In genomic region chr2:131530623-131531008, GRCm38 (mm10) we compare ENCODE assay signal across 8 mouse cellular contexts. TPM values are rescaled to one million over a fixed set of nuclear protein-coding genes. Genes with fewer than 3 reads are reported as not detected.
A peak's percentile ranks its signal among the peaks of the same experiment; 100 is the strongest.
DNase-seq lines count a peak whose midpoint lies in the region; ATAC-seq and TF ChIP-seq lines count a peak whose summit lies in the region.

No protein-coding gene starts in this region.

- no peak overlapping the region for H3K4me2 ChIP-seq in lung, embryonic 14.5 days
- H3K4me2 ChIP-seq in neural tube, embryonic 15.5 days: no peak overlapping the region

- H3K4me3 ChIP-seq in testis, adult 2 months (ENCODE audit: control insufficient read depth, low read depth, low read length): no peak overlapping the region
- no peak overlapping the region for H3K4me3 ChIP-seq in lung, embryonic 14.5 days (ENCODE audit: low read depth, low read length)
- no peak overlapping the region for H3K4me3 ChIP-seq in neural tube, embryonic 15.5 days (replicated peaks)

- H3K4me1 ChIP-seq in testis, adult 2 months (ENCODE audit: control insufficient read depth, insufficient read depth, low read length): no peaks in the 10 kb centered on the region
- no peaks in the 10 kb centered on the region for H3K4me1 ChIP-seq in lung, embryonic 14.5 days (ENCODE audit: insufficient read depth)
- H3K4me1 ChIP-seq in neural tube, embryonic 15.5 days: no peaks in the 10 kb centered on the region

- no peak for TF ChIP-seq POLR2A in testis, adult 2 months (IDR thresholded peaks at IDR 0.05; ENCODE audit: control insufficient read depth, low read depth, low read length)

- H3K27ac ChIP-seq in testis, adult 2 months (ENCODE audit: control insufficient read depth, insufficient read depth, low read depth, low read length): no peak overlapping the region
- H3K27ac ChIP-seq in lung, embryonic 14.5 days (ENCODE audit: low read depth): no peak overlapping the region
- H3K27ac ChIP-seq in neural tube, embryonic 15.5 days (replicated peaks): no peak overlapping the region

- no peaks in the 10 kb centered on the region for H3K9me3 ChIP-seq in lung, embryonic 14.5 days (ENCODE audit: low read depth, low read length)
- no peaks in the 10 kb centered on the region for H3K9me3 ChIP-seq in neural tube, embryonic 15.5 days (replicated peaks)

- H3K36me3 ChIP-seq in testis, adult 2 months (ENCODE audit: control insufficient read depth, insufficient read depth, low read length): no peaks in the 10 kb centered on the region
- no peaks in the 10 kb centered on the region for H3K36me3 ChIP-seq in lung, embryonic 14.5 days (ENCODE audit: insufficient read depth)
- peaks cover 6% of the 10 kb centered on the region; the same call in 1 of the 2 replicates for H3K36me3 ChIP-seq in neural tube, embryonic 15.5 days

- no peaks in the 10 kb centered on the region for H3K27me3 ChIP-seq in testis, adult 2 months (ENCODE audit: control insufficient read depth, insufficient read depth, low read length)
- H3K27me3 ChIP-seq in lung, embryonic 14.5 days (ENCODE audit: insufficient read depth, low read length): no peaks in the 10 kb centered on the region
- H3K27me3 ChIP-seq in neural tube, embryonic 15.5 days (replicated peaks): no peaks in the 10 kb centered on the region

- no peak for DNase-seq in cerebellum, adult 8-10 months
- DNase-seq in testis, postnatal 14 days (ENCODE audit: low spot score): no peak
- DNase-seq in embryo, embryonic 10.5 days (ENCODE audit: low spot score): peak; percentile 74
- DNase-seq in kidney, adult 18-20 months: peak; percentile 47
- DNase-seq in lung, embryonic 14.5 days: peak; percentile 63

- no peak overlapping the region for H3K9ac ChIP-seq in lung, embryonic 14.5 days
- H3K9ac ChIP-seq in neural tube, embryonic 15.5 days (replicated peaks): no peak overlapping the region

- peak; percentile 62; the same call in 1 of the 2 replicates for TF ChIP-seq CTCF in testis, adult 2 months (IDR thresholded peaks at IDR 0.05; ENCODE audit: control insufficient read depth, insufficient read depth, insufficient replicate concordance, low read depth, low read length)
- TF ChIP-seq CTCF in lung, embryonic 14.5 days (IDR thresholded peaks at IDR 0.05; ENCODE audit: low read depth): peak; percentile 72

- WGBS in lung, embryonic 14.5 days: 21% methylated on average over 9 of the region's 9 CpGs
- 28% methylated on average over 9 of the region's 9 CpGs for WGBS in neural tube, embryonic 15.5 days

- peak; percentile 65 for ATAC-seq in cerebellum, adult (ENCODE audit: insufficient number of reproducible peaks, low FRiP score, low TSS enrichment)
- peak; percentile 52 for ATAC-seq in lung, embryonic 14.5 days (ENCODE audit: insufficient read depth)
- ATAC-seq in neural tube, embryonic 15.5 days (ENCODE audit: low FRiP score): peak; percentile 40; the same call in 1 of the 2 replicates

RNA-seq across cellular contexts. Expression of gene Adra1d, which starts 31.5 kb away (rescaled TPM):
- 3.8 and 4.3 TPM in 2 replicates for polyA plus RNA-seq in testis, adult 2 months (2012; rRNA removed)
- 2.0 and 2.7 TPM in 2 replicates for polyA plus RNA-seq in lung, embryonic 14.5 days (2014; fragmentation: Nextera tagmentation; extraction: Ambion mirVana)
- 0.83 and 0.92 TPM in 2 replicates for polyA plus RNA-seq in neural tube, embryonic 15.5 days (2015; fragmentation: Nextera tagmentation; extraction: Ambion mirVana)

RNA-seq across cellular contexts. Expression of gene Smox, which starts 39.3 kb away (rescaled TPM):
- 19.2 and 22.2 TPM in 2 replicates for polyA plus RNA-seq in testis, adult 2 months (2012; rRNA removed)
- 23.9 and 28.7 TPM in 2 replicates for polyA plus RNA-seq in lung, embryonic 14.5 days (2014; fragmentation: Nextera tagmentation; extraction: Ambion mirVana)
- 48.7 and 51.9 TPM in 2 replicates for polyA plus RNA-seq in neural tube, embryonic 15.5 days (2015; fragmentation: Nextera tagmentation; extraction: Ambion mirVana)

Comparison
In these comparisons a context has a peak if more than half of its experiments do, and no peak if none do; other contexts are left out.
1. DNase-seq: peak in embryo, embryonic 10.5 days (single experiment), kidney, adult 18-20 months (single experiment) and lung, embryonic 14.5 days (single experiment); none in cerebellum, adult 8-10 months (single experiment) and testis, postnatal 14 days (single experiment).
2. Peak in every context shown above with its lines, with median percentiles within 50 percentile points of each other: ATAC-seq.